Mouse (Mus musculus): ENCODE results near the gene Hist1h3f.
"Not testable (repeated sequence)": the region's sequence is repeated elsewhere in the genome, so short reads cannot be mapped to it uniquely, and the experiment has no call there.

The Hist1h3f gene

DNA sequence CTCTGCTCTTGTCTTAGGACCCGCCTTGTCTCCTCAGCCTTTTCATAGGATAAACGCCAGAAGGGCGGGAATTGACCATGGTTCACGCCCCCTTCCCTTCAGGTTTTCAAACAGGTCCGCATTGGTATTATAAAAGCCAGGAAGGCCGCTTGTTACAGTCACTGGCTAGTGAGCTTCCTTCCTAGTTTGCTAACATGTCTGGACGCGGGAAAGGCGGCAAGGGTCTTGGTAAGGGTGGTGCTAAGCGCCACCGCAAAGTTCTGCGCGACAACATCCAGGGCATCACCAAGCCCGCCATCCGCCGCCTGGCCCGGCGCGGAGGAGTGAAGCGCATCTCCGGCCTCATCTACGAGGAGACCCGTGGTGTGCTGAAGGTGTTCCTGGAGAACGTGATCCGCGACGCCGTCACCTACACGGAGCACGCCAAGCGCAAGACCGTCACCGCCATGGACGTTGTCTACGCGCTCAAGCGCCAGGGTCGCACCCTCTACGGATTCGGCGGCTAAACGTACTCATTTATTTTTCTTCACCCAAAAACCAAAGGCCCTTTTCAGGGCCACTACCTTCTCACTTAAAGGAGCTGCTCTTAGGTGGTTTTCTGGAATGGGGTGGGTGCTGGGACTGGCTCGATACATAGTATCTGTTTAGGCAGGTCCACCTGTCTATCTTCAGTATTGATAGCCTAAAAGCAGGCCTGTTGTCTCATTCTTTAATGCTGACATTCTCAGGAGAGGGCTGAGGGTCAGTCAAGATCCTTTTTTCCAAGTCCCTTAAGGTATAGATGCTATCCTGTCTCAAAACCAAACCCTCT lies 37.8 kb downstream of the Hist1h3f start, which contains the start of gene Hist1h4d:
Gene Hist1h4d, plus strand, starts transcription at position 191 of the 811 bp plus-strand sequence.
- peak; percentile 87 to 93 for DNase-seq (ENCODE audit: low read depth in 1 of 2, low spot score in 2 of 2)

DNA sequence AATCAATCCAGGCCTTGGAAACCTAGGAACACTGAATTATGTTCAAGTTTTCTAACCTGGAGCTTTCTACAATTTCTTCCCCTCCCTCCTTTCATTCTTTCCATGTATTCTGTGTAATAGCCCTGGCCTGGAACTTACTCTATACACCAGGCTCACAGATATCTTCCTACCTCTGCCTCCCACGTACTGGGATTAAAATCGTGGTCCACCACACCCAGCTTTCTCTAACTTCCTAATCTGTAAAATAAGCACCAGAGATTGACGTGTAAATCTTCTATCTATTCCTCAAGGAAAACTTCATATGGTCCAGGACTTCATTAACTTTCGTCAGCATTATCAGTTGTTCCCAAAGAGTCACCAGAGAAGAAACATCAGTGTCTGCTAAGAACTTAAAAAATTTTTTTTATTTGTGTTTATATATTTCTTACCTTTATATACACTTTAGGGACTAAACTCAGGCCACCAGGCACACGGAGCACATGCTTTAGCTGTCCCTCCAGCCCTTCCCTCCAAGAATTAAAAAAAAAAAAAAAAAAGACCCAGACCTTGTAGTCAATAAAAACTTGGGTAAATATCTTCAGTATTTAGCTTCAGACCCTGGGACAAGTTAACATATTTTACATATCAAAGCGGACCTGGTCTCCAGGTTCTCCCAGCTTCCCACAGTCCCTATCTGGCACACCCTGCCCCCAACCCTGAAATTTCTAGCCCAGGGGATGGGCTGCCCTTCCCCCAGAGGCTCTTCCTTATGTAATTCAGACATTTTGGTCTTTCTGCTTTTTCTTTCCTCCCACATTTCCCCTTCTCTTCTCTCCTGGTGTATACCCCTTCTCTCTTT lies 38.6 kb downstream of the Hist1h3f start:
- no peak for DNase-seq (ENCODE audit: low read depth in 1 of 2, low spot score in 2 of 2)

DNA sequence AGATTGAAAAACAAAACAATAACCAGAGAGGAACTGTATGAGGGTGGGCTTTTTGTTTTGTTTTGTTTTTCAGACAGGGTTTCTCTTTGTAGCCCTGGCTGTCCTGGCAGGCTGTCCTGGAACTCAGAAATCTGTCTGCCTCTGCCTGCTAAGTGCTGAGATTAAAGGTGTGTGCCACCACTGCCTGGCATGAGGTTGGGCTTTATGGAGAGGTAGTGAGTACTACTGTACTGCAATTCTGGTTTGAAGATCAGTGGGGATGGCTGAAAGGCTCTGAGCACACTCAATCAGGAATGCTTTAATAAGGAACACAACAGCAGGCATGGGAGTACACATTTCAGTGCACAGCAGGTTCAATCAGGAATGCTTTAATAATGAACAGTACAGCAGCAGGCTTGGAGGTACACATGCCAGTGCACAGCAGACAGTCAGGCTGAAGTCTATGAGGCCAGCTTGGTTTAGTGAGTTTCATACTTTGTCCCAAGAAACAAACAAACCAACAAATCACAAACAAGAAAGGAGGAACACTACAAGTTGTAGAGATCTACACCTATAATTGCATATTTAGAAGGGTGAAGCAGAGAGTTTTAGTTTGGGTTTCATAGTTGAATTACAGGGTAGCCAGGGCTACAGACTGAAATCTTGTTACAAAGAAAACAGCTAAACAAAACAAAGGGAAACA lies 39.7 kb downstream of the Hist1h3f start:
- no peak for DNase-seq (ENCODE audit: low read depth in 1 of 2, low spot score in 2 of 2)

DNA sequence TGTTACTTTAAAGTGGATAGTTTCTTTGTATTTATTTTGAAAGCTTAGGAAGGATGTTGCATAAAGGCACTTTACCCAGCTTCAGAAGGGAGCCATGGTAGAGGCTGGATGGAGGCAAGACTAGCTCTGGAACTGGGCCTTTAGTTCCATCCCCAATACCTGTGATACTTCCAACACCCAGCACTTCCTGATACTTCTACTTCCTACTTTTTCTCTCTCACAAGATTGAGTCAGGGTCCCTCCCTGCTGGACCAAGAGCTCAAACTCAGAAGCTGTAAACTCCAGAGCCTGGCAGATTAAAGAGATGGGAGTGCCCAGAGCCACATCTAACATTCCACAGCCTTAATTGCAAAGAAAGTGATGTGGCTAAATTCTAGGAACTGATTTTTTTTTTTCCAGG lies 40.5 kb downstream of the Hist1h3f start:
- DNase-seq (ENCODE audit: low read depth in 1 of 2, low spot score in 2 of 2), result no peak

DNA sequence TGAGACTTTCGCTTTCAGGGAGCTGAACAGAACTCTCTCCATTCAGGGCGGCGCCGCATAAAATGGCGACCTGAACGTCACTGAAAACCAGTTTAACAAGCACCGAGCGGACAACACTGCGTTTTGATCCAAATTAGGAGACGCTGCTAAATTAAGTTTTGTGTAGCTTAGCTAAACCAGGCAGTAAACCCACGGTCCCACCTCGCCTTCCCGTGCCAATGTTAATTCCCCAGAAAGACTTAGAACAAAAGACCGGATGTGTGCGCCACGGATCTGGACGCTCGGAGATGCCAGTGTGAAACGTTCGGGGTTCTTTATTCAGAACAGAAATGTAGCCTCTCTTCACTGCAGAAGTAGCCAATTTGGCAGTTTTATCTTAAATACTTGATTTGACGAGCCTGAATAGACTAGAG lies 41.2 kb downstream of the Hist1h3f start:
- peak in 1 of 2 experiments; percentile 69 for DNase-seq (ENCODE audit: low read depth in 1 of 2, low spot score in 2 of 2)

DNA sequence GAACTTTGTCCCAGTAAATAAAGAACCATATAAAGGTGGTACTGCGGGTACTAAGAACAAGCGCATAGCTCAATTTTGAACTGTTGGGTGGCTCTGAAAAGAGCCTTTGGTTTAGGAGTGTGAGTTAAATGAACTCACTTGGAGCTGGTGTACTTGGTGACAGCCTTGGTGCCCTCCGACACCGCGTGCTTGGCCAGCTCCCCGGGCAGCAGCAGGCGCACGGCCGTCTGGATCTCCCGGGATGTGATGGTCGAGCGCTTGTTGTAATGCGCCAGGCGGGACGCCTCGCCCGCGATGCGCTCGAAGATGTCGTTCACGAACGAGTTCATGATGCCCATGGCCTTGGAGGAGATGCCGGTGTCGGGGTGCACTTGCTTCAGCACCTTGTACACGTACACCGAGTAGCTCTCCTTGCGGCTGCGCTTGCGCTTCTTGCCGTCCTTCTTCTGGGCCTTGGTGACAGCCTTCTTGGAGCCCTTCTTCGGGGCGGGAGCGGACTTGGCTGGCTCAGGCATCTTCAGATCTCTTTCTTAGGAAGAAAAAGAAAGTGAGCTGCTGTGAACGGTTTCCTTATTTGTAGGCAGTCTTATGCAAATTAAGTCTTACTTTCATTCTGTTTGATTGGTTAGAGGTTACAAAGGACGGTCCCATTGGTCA lies 41.7 kb downstream of the Hist1h3f start:
- peak; percentile 64 to 66 for DNase-seq (ENCODE audit: low read depth in 1 of 2, low spot score in 2 of 2)

DNA sequence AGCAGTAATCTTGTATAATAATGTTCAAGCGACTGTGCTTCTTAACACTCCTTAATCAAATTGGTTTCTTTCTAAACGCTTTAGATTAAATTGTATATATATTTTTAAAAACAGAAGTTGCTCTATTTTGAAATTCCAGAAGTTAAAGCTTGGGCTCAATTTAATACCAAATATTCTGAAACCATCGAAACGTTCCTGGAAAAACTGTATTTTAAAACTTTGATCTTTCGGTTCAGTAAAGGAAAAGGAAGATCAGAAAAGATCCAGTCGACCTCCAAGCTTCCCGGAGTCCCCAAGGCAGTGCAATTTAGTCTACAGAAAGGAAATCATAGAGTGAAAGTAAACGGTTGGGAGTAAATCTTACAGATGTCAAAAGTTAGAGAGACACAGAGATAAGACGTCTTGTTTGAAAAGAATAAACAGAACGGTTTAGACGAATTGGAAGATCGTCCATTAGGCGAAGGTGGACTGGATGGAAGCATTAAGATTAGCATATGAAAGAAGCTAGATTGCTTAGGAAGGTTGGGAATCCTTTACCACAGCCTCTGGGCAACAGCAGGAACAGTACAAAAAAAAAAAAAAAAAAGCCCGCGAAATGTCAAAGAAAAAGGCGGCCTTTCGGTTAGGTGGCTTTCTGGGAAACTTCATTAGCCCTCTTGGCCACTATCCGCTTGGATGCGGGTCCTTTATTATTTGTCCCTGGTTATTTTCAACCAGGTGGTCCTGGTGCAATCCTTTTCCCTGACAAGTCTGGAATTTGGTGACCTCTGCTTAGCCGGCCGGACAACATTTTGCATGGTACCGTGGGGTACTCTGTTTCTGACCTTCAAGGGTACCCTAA lies 42.5 kb downstream of the Hist1h3f start:
- DNase-seq (ENCODE audit: low read depth in 1 of 2, low spot score in 2 of 2), result no peak

DNA sequence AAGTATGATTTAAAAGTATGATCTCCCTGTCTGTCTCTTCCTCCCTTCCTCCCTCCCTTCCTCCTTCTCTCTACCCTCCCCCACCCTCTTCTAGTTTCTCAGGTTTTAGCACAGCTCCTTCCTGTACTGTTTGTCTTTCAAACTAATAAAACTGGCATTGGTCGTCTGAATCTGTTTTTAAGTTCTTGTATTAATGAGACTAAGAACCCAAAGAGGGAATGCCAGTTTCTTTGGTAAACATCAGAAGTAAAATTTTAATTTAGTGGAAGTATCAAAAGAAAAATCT lies 43.0 kb downstream of the Hist1h3f start:
- DNase-seq (ENCODE audit: low read depth in 1 of 2, low spot score in 2 of 2), result no peak

DNA sequence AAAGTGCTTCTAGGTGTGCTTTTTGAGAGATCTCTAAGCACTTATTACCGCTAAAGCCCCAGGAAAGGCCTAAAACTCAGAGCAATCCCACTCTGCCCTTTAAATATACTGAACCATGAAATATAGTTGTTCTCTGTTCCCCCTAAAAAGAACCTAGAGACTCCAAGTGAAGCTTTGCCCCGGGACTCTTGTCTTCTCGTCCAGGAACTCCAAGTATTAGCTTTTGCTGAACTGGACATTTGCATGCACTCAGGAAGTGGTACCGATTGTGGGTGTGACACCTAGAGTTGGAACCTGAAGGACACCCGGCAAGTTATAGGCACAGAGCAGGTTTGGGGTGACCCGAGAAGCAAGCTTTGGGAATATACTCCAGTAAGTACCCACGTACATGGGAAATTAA lies 47.4 kb downstream of the Hist1h3f start:
- no peak for DNase-seq (ENCODE audit: low read depth in 1 of 2, low spot score in 2 of 2)

DNA sequence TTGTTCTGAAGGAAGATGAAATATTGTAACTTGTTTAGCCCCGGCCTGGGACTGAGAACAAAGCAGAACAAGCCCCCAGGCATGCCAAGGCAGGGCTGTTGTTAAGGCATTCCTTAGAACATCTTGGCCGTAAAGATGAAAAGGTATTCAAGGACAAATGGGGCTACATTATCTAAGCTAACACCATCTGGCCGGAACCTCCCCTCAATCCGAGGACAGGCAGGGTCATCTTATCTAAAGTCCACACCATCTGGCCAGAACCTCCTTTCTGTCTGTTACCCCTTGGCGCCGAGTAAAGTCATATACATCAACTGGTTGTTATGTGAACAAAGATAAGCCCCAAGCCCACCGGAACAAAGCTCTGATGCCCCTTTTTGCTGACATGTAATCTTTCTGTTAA lies 48.0 kb downstream of the Hist1h3f start:
- not testable (repeated sequence) for DNase-seq (ENCODE audit: low read depth in 1 of 2, low spot score in 2 of 2)

DNA sequence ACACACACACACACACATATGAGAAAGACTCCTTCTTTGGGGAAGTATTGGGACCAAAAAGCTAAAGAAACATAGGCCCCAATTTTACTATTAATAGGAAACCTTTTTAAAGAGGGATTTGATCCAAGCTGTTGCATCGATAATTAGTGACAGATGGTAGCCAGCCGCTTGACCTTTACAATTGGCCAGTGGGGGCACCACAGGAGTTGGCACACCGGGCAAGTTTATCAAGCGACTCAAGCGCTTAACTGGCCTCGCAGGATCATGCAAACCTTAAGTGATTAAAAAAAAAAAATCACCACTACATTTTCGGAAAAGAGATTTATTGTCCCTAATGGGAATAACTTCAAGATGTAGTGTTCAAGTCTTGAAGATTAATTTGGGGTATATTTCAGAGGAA lies 48.8 kb downstream of the Hist1h3f start:
- no peak for DNase-seq (ENCODE audit: low read depth in 1 of 2, low spot score in 2 of 2)

DNA sequence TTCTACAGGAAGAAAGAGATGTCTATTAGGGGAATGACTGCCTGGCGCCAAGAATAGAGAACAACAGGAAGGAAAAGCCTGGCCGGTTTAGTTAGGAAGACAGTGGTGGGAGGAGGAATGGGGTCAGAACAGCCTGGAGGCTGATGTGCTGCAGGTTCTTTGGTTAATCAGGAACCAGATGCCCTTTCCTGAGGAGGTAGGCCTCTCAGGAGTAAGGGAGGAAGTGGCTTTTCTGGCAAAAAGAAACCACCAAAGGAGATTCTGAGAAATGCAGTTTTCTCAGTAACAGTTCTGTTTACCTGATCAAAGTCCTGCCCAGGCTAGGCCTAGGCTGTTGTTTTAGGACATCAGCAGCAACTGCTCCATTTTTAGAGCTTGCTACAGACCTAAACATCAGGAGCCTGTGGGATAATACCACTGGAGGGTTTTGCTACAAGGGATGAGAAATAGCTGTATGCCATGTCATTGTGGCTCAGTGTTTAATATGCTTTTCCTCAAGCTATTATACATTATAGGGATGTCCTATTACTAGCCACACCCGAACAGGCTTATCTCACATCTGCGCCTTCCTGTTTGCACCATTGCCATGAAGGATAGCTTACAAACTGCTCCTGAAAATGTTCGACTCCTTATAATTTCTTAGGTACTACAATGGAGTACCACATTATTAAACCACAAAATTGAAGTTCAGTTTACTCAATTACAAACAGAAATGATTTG lies 49.4 kb downstream of the Hist1h3f start:
- DNase-seq (ENCODE audit: low read depth in 1 of 2, low spot score in 2 of 2), result no peak

Measured in monocyte, adult 2 months (primary cell).